Mouse (Mus musculus) intestine, embryonic 16.5 days (tissue): ENCODE measurements around the gene Lrfn2. TPM values are rescaled to one million over a fixed set of nuclear protein-coding genes. Genes with fewer than 3 reads are reported as not detected.
A peak's percentile ranks its signal among the peaks of the same experiment; 100 is the strongest.

Experiments used
- ATAC-seq: fragments of 200-750 bp; cut with Nextera tagmentation; 2 replicates; pipeline ENCODE4 v1.8.0; 2017; ENCODE audit warnings: moderate TSS enrichment, moderate library complexity
- H3K27ac ChIP-seq: fragments of 300-500 bp; sonication (generic); 2 replicates; pipeline ENCODE4 v1.5.1; 2014; ENCODE audit warnings: mild to moderate bottlenecking, low read length
- H3K27me3 ChIP-seq: fragments of 300-500 bp; sonication (generic); replicated peaks from 2 replicates; pipeline ENCODE4 v1.6.1; 2014; ENCODE audit warnings: low read length, control low read depth, mixed read lengths; ENCODE audit not compliant: control insufficient read depth, insufficient read depth
- H3K36me3 ChIP-seq: fragments of 300-500 bp; sonication (generic); 2 replicates; pipeline ENCODE4 v1.6.1; 2014; ENCODE audit warnings: low read length, control low read depth; ENCODE audit not compliant: control insufficient read depth, insufficient read depth
- H3K4me1 ChIP-seq: fragments of 300-500 bp; sonication (generic); 2 replicates; pipeline ENCODE4 v1.6.1; 2014; ENCODE audit warnings: low read length, control low read depth, mixed read lengths; ENCODE audit not compliant: control insufficient read depth, insufficient read depth
- H3K4me2 ChIP-seq: fragments of 300-500 bp; sonication (generic); 2 replicates; pipeline ENCODE4 v1.6.1; 2014; ENCODE audit warnings: low read depth, low read length, control low read depth
- H3K4me3 ChIP-seq: fragments of 300-500 bp; sonication (generic); 2 replicates; pipeline ENCODE4 v1.5.1; 2014; ENCODE audit warnings: mild to moderate bottlenecking, low read length
- H3K9ac ChIP-seq: fragments of 300-500 bp; sonication (generic); 2 replicates; pipeline ENCODE4 v1.6.1; 2014; ENCODE audit warnings: low read depth, low read length
- H3K9me3 ChIP-seq: fragments of 300-500 bp; sonication (generic); 2 replicates; pipeline ENCODE4 v1.6.1; 2016; ENCODE audit warnings: low read length, control low read depth; ENCODE audit not compliant: control insufficient read depth
- WGBS: fragments of 180-500 bp; shearing (Covaris S2); extraction: QIAGEN DNeasy Blood & Tissue Kit; methylation state at CpG from one replicate; pipeline ENCODE4 v1.1.7; 2014; 5-methylcytosine and 5-hydroxymethylcytosine counted together
- polyA plus RNA-seq: library from polyadenylated mRNA; unstranded; fragments of >200 nt; fragmentation: Nextera tagmentation; extraction: Ambion mirVana; gene quantifications from 2 replicates; pipeline ENCODE4 v1.2.1, GENCODE M21; 2015

The Lrfn2 gene
- polyA plus RNA-seq, 1 experiment from 2014 or later = 0.62 TPM

GRCm38 (mm10) chr17:49043806-49044640 lies 111.8 kb downstream of the Lrfn2 start:
- peak; percentile 59 for ATAC-seq
- WGBS = 13% methylated on average over 11 of the region's 11 CpGs
- H3K4me3 ChIP-seq = no peak overlapping the region

DNA sequence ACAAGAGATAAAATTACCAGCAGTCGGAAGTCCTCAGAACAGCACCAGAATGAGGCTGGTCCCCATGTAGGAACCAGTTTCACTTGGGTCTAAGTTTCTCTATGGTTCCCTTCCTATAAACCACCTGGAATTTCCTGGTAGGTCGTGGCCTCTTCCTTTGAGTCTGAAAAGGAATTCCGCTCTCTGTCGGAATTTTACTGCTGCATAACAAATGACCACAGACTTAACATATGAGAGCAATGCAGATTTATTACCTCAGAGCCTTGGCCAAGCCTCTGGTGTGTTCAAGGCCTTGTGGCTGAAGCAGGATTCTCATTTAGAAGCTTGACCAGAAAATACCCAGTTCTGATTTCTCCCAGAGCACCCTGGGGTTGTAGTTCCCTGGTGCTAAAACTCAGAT lies 115.7 kb downstream of the Lrfn2 start:
- H3K9ac ChIP-seq = no peak overlapping the region
- 46% methylated on average over 4 of the region's 4 CpGs for WGBS
- no peaks in the 10 kb centered on the region for H3K36me3 ChIP-seq
- H3K4me1 ChIP-seq = no peaks in the 10 kb centered on the region; the same call in 1 of the 2 replicates
- H3K27ac ChIP-seq = no peak overlapping the region
- H3K4me3 ChIP-seq = no peak overlapping the region
- H3K9me3 ChIP-seq = no peaks in the 10 kb centered on the region
- no peak for ATAC-seq
- H3K27me3 ChIP-seq = no peaks in the 10 kb centered on the region
- no peak overlapping the region for H3K4me2 ChIP-seq

More at GRCm38 (mm10) chr17:49043806-49044640, 111.8 kb downstream of the Lrfn2 start:
- H3K9ac ChIP-seq = no peak overlapping the region
- no peak overlapping the region for H3K4me2 ChIP-seq
- no peaks in the 10 kb centered on the region; the same call in 1 of the 2 replicates for H3K4me1 ChIP-seq
- H3K27me3 ChIP-seq = no peaks in the 10 kb centered on the region
- no peaks in the 10 kb centered on the region for H3K9me3 ChIP-seq
- H3K36me3 ChIP-seq = no peaks in the 10 kb centered on the region
- no peak overlapping the region for H3K27ac ChIP-seq

GRCm38 (mm10) chr17:49051231-49051630 lies 119.1 kb downstream of the Lrfn2 start:
- no peak for ATAC-seq
- H3K36me3 ChIP-seq = no peaks in the 10 kb centered on the region
- H3K9me3 ChIP-seq = no peaks in the 10 kb centered on the region
- no peak overlapping the region for H3K4me2 ChIP-seq
- H3K27ac ChIP-seq = no peak overlapping the region
- H3K4me3 ChIP-seq = no peak overlapping the region
- no peak overlapping the region for H3K9ac ChIP-seq
- 81% methylated on average over 11 of the region's 11 CpGs for WGBS
- no peaks in the 10 kb centered on the region for H3K27me3 ChIP-seq
- no peaks in the 10 kb centered on the region for H3K4me1 ChIP-seq

- Histone ChIP-seq H3K27me3 (no peaks in the 10 kb centered on the region), H3K4me2 (no peak overlapping the region), H3K9ac (no peak overlapping the region), H3K4me3 (no peak overlapping the region), H3K27ac (no peak overlapping the region), H3K4me1 (no peaks in the 10 kb centered on the region), H3K36me3 (no peaks in the 10 kb centered on the region), H3K9me3 (no peaks in the 10 kb centered on the region)
- 87% methylated on average over 8 of the region's 8 CpGs for WGBS
- no peak for ATAC-seq
Measured at GRCm38 (mm10) chr17:49061141-49061540, 129.0 kb downstream of the Lrfn2 start.

- H3K4me1 ChIP-seq = no peaks in the 10 kb centered on the region
- H3K4me3 ChIP-seq = no peak overlapping the region
- ATAC-seq = no peak
- no peak overlapping the region for H3K9ac ChIP-seq
- no peaks in the 10 kb centered on the region for H3K27me3 ChIP-seq
- no peaks in the 10 kb centered on the region for H3K9me3 ChIP-seq
- no peaks in the 10 kb centered on the region for H3K36me3 ChIP-seq
- no peak overlapping the region for H3K27ac ChIP-seq
- WGBS = 45% methylated on average over 3 of the region's 3 CpGs
- H3K4me2 ChIP-seq = no peak overlapping the region
Measured at GRCm38 (mm10) chr17:49063789-49064188, 131.6 kb downstream of the Lrfn2 start.

DNA sequence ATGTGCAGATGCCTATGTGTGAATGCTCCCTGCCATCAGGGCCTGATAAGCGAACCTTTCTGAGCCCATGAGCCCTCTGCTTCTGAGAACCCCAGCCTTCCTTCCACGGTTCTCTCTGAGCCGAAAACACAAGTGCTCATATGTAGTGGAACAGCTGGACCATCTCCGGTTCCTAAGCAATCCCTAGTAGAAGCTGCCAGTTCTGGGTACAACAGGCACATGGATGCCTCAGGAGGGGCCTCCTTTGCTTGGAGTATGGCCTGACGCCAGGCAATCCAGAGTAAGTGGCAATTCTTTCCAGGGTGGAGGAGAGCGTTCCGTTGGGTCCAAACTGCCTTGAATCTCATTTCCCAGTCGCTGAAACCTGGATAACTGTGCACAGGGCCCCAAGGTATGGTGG lies 132.3 kb downstream of the Lrfn2 start:
- H3K4me1 ChIP-seq = no peaks in the 10 kb centered on the region
- 75% methylated on average over 8 of the region's 8 CpGs for WGBS

DNA sequence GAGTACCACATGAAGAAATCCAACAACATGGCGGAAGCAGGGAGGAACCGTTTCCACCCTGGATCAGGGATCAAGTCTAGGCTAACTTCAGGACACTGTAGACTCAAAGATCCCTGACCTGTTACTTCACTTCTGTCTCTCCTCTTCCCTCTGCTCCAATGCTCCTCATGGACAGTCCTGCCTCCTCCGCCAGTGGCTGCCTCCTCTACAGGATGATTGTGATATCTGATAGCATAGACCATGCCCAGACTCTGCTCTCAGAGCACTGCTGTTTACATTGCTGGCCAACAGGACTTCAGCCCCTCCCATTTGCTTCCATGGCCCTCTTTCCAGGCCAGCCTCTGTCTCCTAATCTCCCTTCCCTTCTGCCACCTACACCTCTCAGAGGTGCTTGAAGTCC lies 132.9 kb downstream of the Lrfn2 start:
- Histone ChIP-seq H3K4me2 (no peak overlapping the region), H3K9me3 (no peaks in the 10 kb centered on the region), H3K4me3 (no peak overlapping the region), H3K27ac (no peak overlapping the region), H3K36me3 (no peaks in the 10 kb centered on the region), H3K27me3 (no peaks in the 10 kb centered on the region), H3K9ac (no peak overlapping the region), H3K4me1 (no peaks in the 10 kb centered on the region)
- no peak for ATAC-seq
- 75% methylated on average over 3 of the region's 3 CpGs for WGBS

More for the DNA sequence above, 132.3 kb downstream of the Lrfn2 start:
- no peaks in the 10 kb centered on the region for H3K36me3 ChIP-seq
- H3K9ac ChIP-seq = no peak overlapping the region
- H3K27ac ChIP-seq = no peak overlapping the region
- ATAC-seq = no peak
- H3K4me2 ChIP-seq = no peak overlapping the region
- H3K4me3 ChIP-seq = no peak overlapping the region
- H3K9me3 ChIP-seq = no peaks in the 10 kb centered on the region
- no peaks in the 10 kb centered on the region for H3K27me3 ChIP-seq

DNA sequence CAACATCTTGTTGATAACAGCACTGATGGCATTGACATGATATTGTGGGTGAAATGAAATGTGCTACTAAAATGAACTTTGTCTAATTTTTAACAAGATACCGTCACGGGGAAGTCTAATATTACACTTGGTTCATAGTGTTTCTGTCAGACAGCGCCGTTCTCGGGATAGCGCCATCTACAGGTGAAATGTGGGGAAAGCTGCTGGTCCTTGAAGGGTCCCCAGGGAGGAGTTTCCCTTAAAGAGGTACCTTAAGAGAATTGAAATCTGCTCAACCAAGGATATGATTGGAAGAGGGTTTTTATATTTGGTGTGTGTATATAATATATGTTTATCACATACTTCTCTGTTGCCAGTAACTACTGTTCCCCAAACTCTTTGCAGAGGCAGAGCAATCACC lies 134.6 kb downstream of the Lrfn2 start:
- ATAC-seq = no peak
- no peak overlapping the region for H3K27ac ChIP-seq
- no peak overlapping the region for H3K4me3 ChIP-seq
- no peak overlapping the region for H3K9ac ChIP-seq
- no peaks in the 10 kb centered on the region for H3K4me1 ChIP-seq
- no peaks in the 10 kb centered on the region for H3K36me3 ChIP-seq
- no peaks in the 10 kb centered on the region for H3K9me3 ChIP-seq
- no peaks in the 10 kb centered on the region for H3K27me3 ChIP-seq
- H3K4me2 ChIP-seq = no peak overlapping the region
- 66% methylated on average over 6 of the region's 6 CpGs for WGBS

- H3K4me3 ChIP-seq = no peak overlapping the region
- H3K36me3 ChIP-seq = no peaks in the 10 kb centered on the region
- H3K4me1 ChIP-seq = no peaks in the 10 kb centered on the region
- no peaks in the 10 kb centered on the region for H3K9me3 ChIP-seq
- H3K9ac ChIP-seq = no peak overlapping the region
- 44% methylated on average over 2 of the region's 2 CpGs for WGBS
- H3K27me3 ChIP-seq = no peaks in the 10 kb centered on the region
- no peak overlapping the region for H3K4me2 ChIP-seq
- H3K27ac ChIP-seq = no peak overlapping the region
- no peak for ATAC-seq
Measured at GRCm38 (mm10) chr17:49078168-49078567, 146.0 kb downstream of the Lrfn2 start.

- Histone ChIP-seq H3K4me1 (no peaks in the 10 kb centered on the region), H3K4me3 (no peak overlapping the region), H3K4me2 (no peak overlapping the region), H3K9me3 (no peaks in the 10 kb centered on the region), H3K36me3 (no peaks in the 10 kb centered on the region), H3K27me3 (no peaks in the 10 kb centered on the region), H3K9ac (no peak overlapping the region), H3K27ac (no peak overlapping the region)
- no peak for ATAC-seq
- 66% methylated on average over 2 of the region's 2 CpGs for WGBS
Measured at GRCm38 (mm10) chr17:49079647-49080046, 147.5 kb downstream of the Lrfn2 start.
